Mouse (Mus musculus) cerebellum, postnatal 36 days (tissue): ENCODE results near the gene Dhx30.
"Not testable (repeated sequence)": the region's sequence is repeated elsewhere in the genome, so short reads cannot be mapped to it uniquely, and the experiment has no call there.

Source experiments
- DNase-seq, 2 experiments: peaks; one replicate each; pipeline ENCODE4 v3.0.0; 2021 to 2022; ENCODE audit warnings: mixed read lengths in 2 of 2

The Dhx30 gene

DNA sequence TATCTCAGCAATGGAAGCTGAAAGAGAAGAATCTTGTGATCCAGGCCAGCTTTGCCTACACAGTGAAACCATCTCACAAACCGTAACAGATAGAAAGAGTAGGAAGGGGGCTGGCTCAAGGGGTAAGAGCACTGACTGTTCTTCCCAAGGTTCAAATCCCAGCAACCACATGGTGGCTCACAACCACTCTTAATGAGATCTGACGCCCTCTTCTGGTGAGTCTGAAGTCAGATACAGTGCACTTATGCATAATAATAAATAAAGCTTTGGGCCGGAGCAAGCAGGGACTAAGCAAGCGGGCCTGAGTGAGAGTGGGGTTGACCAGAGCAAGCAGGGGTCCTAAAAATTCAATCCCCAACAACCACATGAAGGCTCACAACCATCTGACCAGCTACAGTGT lies 24.3 kb downstream of the Dhx30 start:
- DNase-seq, result no peak

DNA sequence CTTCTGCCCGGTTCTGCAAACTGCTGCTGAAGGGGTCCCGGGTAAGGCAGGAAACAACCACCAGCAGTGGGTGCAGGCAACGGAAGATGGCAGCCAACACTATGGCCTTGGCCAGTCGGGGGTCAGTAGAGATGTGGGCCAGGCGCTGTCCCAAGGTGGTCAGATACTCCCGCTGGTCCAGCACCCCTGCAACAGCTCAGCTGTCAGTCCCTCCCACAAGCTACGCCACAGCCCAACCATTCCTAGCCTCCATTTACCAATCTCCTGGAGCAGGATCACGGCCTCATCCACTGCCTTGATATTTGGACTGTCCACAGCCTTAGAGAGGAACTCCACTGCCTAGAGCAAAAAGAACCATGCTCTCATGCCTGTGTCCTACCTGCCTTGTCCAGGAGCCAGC lies 31.9 kb downstream of the Dhx30 start:
- no peak for DNase-seq

DNA sequence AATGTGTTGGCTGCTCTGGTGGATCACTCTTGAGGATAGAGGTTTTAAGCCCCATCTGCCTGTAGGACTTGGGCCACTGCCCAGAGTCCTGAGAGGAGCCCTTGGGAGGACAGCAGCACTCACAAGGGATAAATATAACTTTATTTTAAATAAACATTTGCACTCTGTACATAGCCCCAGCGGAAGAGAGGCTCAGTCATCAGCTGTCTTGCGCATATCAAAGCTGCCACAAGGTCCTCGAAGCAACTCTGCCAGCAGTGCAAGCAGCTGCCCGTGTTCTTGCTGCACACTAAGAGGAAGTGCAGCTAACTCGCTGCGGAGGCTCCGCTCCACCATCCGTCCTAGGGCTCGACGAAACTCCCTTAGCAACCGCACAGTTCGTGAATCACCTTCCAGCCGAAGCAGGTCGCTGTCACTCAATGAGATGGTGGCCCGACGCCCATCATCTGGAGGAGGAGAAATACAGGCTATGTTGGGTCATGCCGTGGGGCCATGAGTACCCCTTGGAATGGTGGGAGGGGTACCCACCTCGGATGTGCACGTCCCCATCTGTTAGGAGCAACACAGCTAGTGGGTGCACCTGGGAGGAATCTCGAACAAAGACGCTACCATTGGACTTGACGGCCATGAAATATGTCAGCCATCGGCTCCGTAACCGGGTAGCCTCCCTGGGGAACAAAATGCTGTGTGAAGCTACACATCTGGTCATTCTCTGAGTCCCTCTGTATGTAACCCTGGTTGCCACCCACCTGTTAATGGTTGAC lies 33.2 kb downstream of the Dhx30 start:
- no peak for DNase-seq

- DNase-seq, result no peak
Measured at GRCm38 (mm10) chr9:110081066-110081465, 36.6 kb downstream of the Dhx30 start.

DNA sequence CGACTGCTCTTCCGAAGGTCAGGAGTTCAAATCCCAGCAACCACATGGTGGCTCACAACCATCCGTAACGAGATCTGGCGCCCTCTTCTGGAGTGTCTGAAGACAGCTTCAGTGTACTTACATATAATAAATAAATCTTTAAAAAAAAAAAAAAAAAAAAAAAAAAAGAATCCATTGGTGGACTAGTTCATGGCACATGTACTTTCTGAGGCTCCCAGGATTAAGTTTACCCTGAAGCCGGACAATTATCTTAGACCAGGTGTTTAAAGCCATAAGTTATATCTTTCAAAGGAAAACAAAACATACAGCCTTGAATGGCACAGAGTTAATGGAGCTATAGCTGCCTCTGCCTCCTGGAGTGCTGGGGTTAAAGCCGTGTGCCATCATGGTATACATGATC lies 41.2 kb downstream of the Dhx30 start:
- DNase-seq, result not testable (repeated sequence)

GRCm38 (mm10) chr9:110071843-110072242 lies 45.8 kb downstream of the Dhx30 start:
- DNase-seq, result peak; percentile 88 to 92

DNA sequence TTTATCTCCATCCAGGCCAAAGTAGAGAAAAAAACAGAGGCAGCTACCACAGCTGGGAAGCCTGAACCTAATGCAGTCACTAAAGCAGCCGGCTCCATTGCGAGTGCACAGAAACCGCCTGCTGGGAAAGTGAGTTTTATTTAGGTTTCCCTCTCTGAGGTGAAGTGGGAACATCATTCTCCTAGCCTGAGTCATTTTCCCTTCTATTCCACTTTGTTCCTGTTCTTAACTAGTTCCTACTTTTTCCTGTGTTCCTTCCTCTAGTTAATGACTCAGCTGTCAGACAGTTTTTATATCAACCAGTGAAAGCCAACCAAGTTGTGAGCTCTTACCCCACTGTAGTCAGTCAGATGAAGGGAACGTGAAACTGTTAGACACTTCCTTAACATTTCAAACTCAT lies 46.6 kb downstream of the Dhx30 start:
- no peak for DNase-seq

DNA sequence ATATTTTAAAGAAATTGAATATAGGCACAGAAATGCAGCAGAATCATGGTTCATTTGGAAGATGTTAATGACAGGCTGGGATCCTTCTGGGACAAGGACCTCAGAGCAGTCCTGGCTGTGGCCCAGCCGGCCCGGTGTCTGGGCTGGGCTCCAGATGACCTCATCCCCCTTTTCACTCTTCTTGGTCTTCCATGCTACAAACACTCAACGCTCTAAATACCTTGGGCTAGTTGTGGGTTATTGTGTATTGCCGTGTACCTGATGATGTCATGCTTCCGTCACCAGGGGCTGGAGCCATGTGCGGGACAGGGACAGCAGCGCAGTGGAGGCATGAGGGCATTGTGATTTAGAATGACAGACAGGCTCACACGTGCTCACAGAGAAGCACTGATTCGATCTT lies 47.3 kb downstream of the Dhx30 start:
- DNase-seq, result peak; percentile 85

GRCm38 (mm10) chr9:110068745-110069144 lies 48.9 kb downstream of the Dhx30 start:
- no peak for DNase-seq

- DNase-seq, result no peak
Measured at GRCm38 (mm10) chr9:110064641-110065040, 53.0 kb downstream of the Dhx30 start.

DNA sequence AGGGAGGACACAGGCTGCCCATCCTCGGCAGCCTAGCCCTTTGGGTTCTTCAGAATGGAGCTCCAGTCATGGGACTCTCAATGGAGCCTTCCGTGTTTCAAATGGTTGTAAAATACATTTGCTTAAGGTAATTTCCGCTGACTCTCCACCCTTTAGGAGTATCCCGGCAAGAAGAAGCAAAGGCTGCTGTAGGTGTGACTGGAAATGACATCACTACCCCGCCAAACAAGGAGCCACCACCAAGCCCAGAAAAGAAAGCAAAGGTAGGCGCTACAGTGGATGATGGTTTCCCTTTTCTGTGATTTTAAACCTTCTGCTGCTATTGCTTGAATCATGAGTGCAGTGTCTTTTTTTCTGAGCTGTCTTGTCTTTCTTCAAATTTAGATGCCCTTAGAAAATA lies 54.8 kb downstream of the Dhx30 start:
- DNase-seq, result no peak

- DNase-seq, result peak in 1 of 2 experiments; percentile 46
Measured at GRCm38 (mm10) chr9:110062405-110062804, 55.2 kb downstream of the Dhx30 start.

DNA sequence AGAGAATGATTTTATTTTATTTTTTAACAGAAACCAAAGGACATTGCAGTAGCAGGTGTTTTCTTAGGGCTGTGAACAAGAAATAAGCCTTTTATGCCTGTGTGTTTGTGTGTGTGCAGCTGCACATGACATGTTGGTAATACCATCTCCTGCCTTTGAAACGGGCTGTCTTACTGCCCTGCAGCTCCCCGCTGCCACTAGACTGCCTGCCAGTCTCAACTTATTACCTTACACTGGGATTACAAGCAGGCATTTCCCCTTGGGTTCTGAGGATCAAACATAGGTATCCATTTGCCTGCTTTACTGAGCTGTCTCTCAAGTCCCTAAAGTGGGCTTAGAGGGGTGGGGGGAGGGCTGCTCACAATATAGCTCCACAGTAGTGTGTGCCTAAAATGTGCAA lies 56.9 kb downstream of the Dhx30 start:
- DNase-seq, result no peak

DNA sequence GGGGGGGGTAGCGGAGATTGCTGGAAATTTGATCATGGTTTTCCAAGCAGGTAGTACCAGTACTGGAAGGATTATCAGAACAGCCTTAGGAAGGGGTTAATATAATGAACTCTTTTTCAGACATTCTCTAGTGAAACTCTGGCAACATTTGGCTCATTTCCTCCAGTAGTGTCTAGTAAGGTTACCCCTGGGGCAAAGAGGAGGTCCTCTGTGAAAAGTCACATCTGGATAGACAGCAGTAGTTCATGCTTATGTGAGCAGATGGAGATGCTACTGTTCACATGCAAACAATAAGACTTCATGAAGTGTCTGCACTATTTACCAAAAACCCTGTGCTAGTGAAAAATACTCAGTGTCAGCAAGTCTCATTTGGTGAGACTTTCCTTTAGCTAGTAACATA lies 60.4 kb downstream of the Dhx30 start:
- DNase-seq, result no peak

DNA sequence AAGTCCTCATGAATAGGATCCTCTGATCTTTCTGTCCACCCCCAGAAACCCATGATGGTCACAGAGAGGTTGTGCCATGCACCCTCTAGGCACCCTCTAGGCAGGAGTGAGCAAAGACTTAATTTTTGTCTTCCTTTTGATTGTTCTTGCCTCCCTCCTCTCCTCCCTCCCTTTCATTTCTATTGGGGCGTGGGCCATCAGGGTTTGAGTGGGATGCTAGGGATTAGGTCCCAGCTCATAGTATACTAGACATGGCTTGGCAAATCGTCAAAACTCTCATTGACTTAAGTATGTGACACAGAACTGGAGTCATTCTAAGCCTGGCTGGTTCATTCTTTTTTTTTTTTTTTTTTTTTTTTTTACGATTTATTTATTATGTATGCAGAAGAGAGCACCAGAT lies 62.8 kb downstream of the Dhx30 start:
- DNase-seq, result peak in 1 of 2 experiments; percentile 33

DNA sequence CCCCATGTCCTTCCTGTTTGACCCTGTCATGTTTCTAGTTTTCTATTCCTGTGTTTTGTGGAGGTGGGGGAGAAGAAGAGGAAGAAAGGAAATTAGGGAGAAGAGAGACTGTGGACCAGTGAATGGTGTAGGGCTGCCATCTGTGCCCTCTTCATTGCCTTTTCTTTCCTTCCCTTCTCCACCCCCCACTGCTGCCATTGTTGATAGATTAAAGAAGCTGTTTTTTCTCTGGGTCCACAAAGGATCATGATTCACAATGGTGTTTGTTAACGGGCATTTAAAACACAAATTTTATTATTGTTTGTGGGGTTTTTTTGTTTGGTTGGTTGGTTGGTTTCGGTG lies 63.6 kb downstream of the Dhx30 start:
- no peak for DNase-seq

- peak; percentile 72 to 84 for DNase-seq
Measured at GRCm38 (mm10) chr9:110053305-110054079, 64.1 kb downstream of the Dhx30 start.

GRCm38 (mm10) chr9:110052951-110053304 lies 64.7 kb downstream of the Dhx30 start:
- DNase-seq, result peak in 1 of 2 experiments; percentile 65

- DNase-seq, result peak; percentile 77 to 79
Measured at GRCm38 (mm10) chr9:110051869-110052661, 65.6 kb downstream of the Dhx30 start.

- DNase-seq, result no peak
Measured at GRCm38 (mm10) chr9:110051184-110051583, 66.4 kb downstream of the Dhx30 start.

- no peak for DNase-seq
Measured at GRCm38 (mm10) chr9:110047857-110048256, 69.8 kb downstream of the Dhx30 start.

DNA sequence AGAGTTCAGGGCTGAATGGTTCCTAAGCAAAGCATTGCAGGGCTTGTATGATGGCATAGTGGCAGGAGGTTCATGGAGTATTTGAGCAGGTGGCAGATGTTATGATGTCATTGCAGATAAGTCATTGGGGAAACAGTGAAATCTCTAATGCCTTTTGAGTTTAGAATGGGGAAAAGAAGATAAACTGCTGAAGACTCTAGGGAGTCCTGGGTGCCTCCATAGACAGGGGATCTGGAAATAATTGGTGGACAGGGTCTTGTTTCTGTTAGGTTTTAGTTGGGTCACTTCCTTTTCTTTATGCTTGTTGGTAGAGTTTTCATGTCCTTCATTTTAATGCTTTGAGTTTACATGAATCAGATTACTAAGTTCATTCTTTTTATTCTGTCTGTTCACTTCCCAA lies 70.4 kb downstream of the Dhx30 start:
- DNase-seq, result no peak

- no peak for DNase-seq
Measured at GRCm38 (mm10) chr9:110045763-110046377, 71.8 kb downstream of the Dhx30 start.
